Mouse (Mus musculus) bone marrow macrophage, adult 2 months (primary cell): ENCODE measurements around the gene Pou2f1.

Experiments used
- CTCF ChIP-seq: IDR thresholded peaks from 2 replicates; pipeline ENCODE4 v1.5.1; 2012; ENCODE audit warnings: low read depth, mild to moderate bottlenecking, low read length, moderate library complexity
- POLR2A ChIP-seq: IDR thresholded peaks from 2 replicates; pipeline ENCODE4 v1.6.1; 2012; ENCODE audit warnings: mild to moderate bottlenecking, low read depth, low read length, borderline replicate concordance

DNA sequence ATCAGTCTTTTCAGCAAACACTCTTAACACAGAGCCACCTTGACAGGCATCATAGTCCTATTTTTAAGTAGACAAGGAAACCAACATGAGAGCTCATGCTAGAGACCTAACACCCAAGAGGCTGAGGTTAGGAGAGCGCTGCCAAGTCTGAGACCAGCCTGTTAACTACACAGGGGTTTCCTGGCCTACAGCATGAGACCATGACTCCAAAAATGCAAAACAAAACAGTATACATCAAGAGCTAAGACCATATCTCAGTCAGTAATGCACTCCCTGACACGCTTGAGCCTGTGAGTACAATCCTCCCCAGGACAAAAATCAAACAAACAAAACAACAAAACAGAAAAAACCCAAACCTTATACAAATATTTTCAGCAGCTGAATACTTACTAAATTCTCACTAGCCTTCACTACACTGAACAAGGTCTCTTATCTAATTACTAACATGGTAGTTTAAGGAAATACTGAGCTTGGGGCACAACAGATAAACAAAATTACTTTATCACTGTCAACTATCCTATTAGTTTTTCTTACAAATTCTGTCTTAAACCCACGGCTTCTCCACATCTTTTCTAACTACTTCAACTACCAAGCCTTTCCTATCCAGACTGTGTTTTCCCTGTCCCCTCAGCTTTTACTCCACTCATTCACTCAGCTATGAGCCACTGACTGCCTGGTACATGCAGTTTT lies 33.3 kb downstream of the Pou2f1 start:
- TF ChIP-seq POLR2A: no peak
- TF ChIP-seq CTCF: no peak
